Mouse (Mus musculus): Measurements from ENCODE around the gene Gm3317. TPM values are rescaled to one million over a fixed set of nuclear protein-coding genes. Genes with fewer than 3 reads are reported as not detected.
"Not testable (repeated sequence)": the region's sequence is repeated elsewhere in the genome, so short reads cannot be mapped to it uniquely, and the experiment has no call there.

The Gm3317 gene
- not detected for polyA plus RNA-seq (2017; shearing (Covaris generic))

- ATAC-seq, result not testable (repeated sequence)
These were observed at the start of gene Gm3317 for GRCm38 (mm10) chr14:5164235-5164634. Gene Gm3317, plus strand, starts transcription at chr14:5164535.

DNA sequence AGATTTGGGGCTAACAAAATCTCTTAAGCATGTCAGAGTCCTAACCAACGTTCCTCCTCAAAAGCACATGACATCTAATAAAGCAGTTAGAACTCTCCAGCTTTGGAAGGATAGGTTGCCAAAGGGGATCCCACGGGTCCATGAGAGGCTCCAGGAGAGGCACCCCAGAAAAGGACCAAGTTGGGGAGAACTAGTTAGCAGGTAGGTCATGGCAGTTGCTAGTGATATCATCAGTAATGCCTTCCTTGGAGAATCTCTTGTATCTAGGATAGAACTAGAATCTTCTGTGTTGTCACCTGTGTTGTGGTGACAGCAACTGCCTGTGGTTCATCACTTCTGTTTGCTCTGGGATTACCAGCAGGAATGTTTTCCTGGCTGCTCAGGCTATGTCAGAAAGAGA, 33.1 kb upstream of the Gm3317 start, which contains the start of gene Gm8279:
TSS of gene Gm8279 (plus strand) at position 301 of the 400 bp plus-strand sequence.
- ATAC-seq, result not testable (repeated sequence)

DNA sequence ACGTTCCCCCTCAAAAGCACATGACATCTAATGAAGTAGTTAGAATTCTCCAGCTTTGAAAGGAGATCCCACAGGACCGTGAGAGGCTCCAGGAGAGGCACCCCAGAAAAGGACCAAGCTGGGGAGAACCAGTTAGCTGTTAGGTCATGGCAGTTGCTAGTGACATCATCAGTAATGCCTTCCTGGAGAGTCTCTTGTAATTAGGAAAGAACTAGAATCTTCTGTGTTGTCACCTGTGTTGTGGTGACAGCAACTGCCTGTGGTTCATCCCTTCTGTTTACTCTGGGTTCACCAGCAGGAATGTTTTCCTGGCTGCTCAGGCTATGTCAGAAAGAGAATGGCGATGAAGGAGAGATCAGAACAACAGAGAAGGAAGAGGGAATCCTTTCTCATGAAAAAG, 21.2 kb downstream of the Gm3317 start, which contains the start of gene Gm8271:
TSS of gene Gm8271 (plus strand) at position 301 of the 400 bp plus-strand sequence.
- ATAC-seq, result not testable (repeated sequence)

Other genes starting within 250 kb of the Gm3317 start
- gene Gm8297, start 180.6 kb upstream of the Gm3317 start, polyA plus RNA-seq (2017; shearing (Covaris generic)), result under 1 TPM in 1 of 3 experiments, not detected in 2; 0.72 TPM
- not detected for gene Gm3298, start 148.6 kb upstream of the Gm3317 start, polyA plus RNA-seq (2017; shearing (Covaris generic))
- gene 4930555G01Rik, start 113.9 kb upstream of the Gm3317 start, polyA plus RNA-seq (2017; shearing (Covaris generic)), result not detected
- gene Gm8281, start 93.5 kb upstream of the Gm3317 start, polyA plus RNA-seq (2017; shearing (Covaris generic)), result 10 to 100 TPM in 1 of 3 experiments, 1 to 10 TPM in 2; 3.8 to 19.5 (median 7.2) TPM
- not detected for gene Gm8279, start 33.0 kb upstream of the Gm3317 start, polyA plus RNA-seq (2017; shearing (Covaris generic))
- gene Gm8271, start 21.3 kb downstream of the Gm3317 start, polyA plus RNA-seq (2017; shearing (Covaris generic)), result not detected
- gene Gm3526, start 96.0 kb downstream of the Gm3317 start, polyA plus RNA-seq (2017; shearing (Covaris generic)), result not detected
- not detected for gene Gm3542, start 170.4 kb downstream of the Gm3317 start, polyA plus RNA-seq (2017; shearing (Covaris generic))
- 10 to 100 TPM in 1 of 3 experiments, 1 to 10 TPM in 2; 3.6 to 23.2 (median 8.7) TPM for gene Gm3500, start 224.5 kb downstream of the Gm3317 start, polyA plus RNA-seq (2017; shearing (Covaris generic))

All from inflammation-experienced regulatory T-cells, adult 6 months (primary cell).